Mouse (Mus musculus): ENCODE measurements around the gene St13.

GRCm38 (mm10) chr15:81386327-81386726 lies 13.6 kb downstream of the St13 start:
- TF ChIP-seq CTCF (IDR thresholded peaks at IDR 0.05; ENCODE audit: borderline replicate concordance, insufficient read depth, low read depth, low read length): no peak
- TF ChIP-seq POLR2A (IDR thresholded peaks at IDR 0.05; ENCODE audit: borderline replicate concordance, insufficient read depth, low read length): no peak
